Mouse (Mus musculus) T-helper 2 cell (primary cell): ENCODE measurements around the gene Maea.

Experiments
- in situ Hi-C: fragments of 300-600 bp; cut with MboI, MseI; formaldehyde crosslinking; loops from one replicate; pipeline ENCODE4 v1.15.1; 2025; ENCODE audit warnings: high pct_unique_total_duplicates

Gene Maea

GRCm38 (mm10) chr5:33357494-33357893 lies 22.2 kb downstream of the Maea start:
- in situ Hi-C loops, result no loop called here

GRCm38 (mm10) chr5:33358467-33358866 lies 23.2 kb downstream of the Maea start:
- in situ Hi-C loops, result no loop called here

GRCm38 (mm10) chr5:33363263-33363662 lies 28.0 kb downstream of the Maea start:
- in situ Hi-C loops, result no loop called here

- in situ Hi-C loops, result no loop called here
Observed at GRCm38 (mm10) chr5:33368651-33369050, 33.3 kb downstream of the Maea start.

GRCm38 (mm10) chr5:33371137-33371536 lies 35.8 kb downstream of the Maea start:
- in situ Hi-C loops, result loop anchor here (10.0 kb wide), 1 partner anchor 1174 kb away; no protein-coding TSS in a partner anchor

GRCm38 (mm10) chr5:33371668-33372067 lies 36.4 kb downstream of the Maea start:
- in situ Hi-C loops, result loop anchor here (10.0 kb wide), 1 partner anchor 1173 kb away; no protein-coding TSS in a partner anchor

- in situ Hi-C loops, result loop anchor here (10.0 kb wide), 1 partner anchor 1172 kb away; no protein-coding TSS in a partner anchor
Observed at GRCm38 (mm10) chr5:33372331-33373038, 37.2 kb downstream of the Maea start.

- in situ Hi-C loops, result loop anchor here (5.0 to 10.0 kb wide), 3 partner anchors 40 to 1168 kb away; partner anchors contain the start of genes Ctbp1 and Maea
Observed at GRCm38 (mm10) chr5:33377176-33377575, 41.9 kb downstream of the Maea start.

GRCm38 (mm10) chr5:33377801-33378301 lies 42.5 kb downstream of the Maea start:
- in situ Hi-C loops, result loop anchor here (5.0 to 10.0 kb wide), 3 partner anchors 41 to 1167 kb away; partner anchors contain the start of genes Ctbp1 and Maea

GRCm38 (mm10) chr5:33378302-33378854 lies 43.1 kb downstream of the Maea start, which contains the start of gene Uvssa:
Gene Uvssa (plus strand): TSS chr5:33378549.
- in situ Hi-C loops, result loop anchor here (5.0 to 10.0 kb wide), 3 partner anchors 41 to 1166 kb away; partner anchors contain the start of genes Ctbp1 and Maea

- in situ Hi-C loops, result no loop called here
Observed at GRCm38 (mm10) chr5:33387550-33387949, 52.2 kb downstream of the Maea start.

GRCm38 (mm10) chr5:33393803-33394202 lies 58.5 kb downstream of the Maea start:
- in situ Hi-C loops, result loop anchor here (5.0 kb wide), 1 partner anchor 98 kb away; no protein-coding TSS in a partner anchor

- in situ Hi-C loops, result no loop called here
Observed at GRCm38 (mm10) chr5:33395693-33396092, 60.4 kb downstream of the Maea start.

GRCm38 (mm10) chr5:33396828-33397227 lies 61.5 kb downstream of the Maea start:
- in situ Hi-C loops, result no loop called here

GRCm38 (mm10) chr5:33400819-33401218 lies 65.5 kb downstream of the Maea start:
- in situ Hi-C loops, result no loop called here

GRCm38 (mm10) chr5:33420313-33420712 lies 85.0 kb downstream of the Maea start:
- in situ Hi-C loops, result no loop called here
